Mouse (Mus musculus): ENCODE results near the gene Sox5.

GRCm38 (mm10) chr6:144822594-144822993, 40.8 kb upstream of the Sox5 start:
- TF ChIP-seq POLR2A (IDR thresholded peaks at IDR 0.05; ENCODE audit: low read depth, low read length) (no peak), CTCF (IDR thresholded peaks at IDR 0.05; ENCODE audit: extremely low read depth, insufficient read length, insufficient replicate concordance, low read depth, low read length) (no peak)

All from small intestine, adult 2 months (tissue).